In the genomic region with DNA sequence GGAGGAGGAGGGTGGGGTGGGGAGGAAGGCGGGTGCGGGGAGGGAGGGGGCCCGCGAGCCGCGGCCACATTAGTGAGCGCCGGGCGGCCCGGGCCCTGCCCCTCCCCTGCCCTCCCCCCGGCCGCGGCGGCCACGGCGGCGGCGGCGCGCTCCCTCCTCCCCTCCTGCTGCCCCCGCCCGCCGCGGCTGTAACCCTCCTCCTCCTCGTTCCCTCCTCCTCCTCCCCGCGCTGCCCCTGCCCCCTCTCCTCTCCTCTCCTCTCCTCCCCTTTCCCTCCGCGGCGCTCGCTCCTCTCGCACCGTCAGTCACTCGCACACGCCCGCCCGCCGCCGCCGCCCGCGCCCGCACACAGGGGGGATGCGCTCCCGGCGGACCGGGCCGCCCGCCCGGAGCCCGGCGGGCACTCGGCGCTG, we compare ENCODE assay signal across 8 mouse cellular contexts. TPM values are rescaled to one million over a fixed set of nuclear protein-coding genes. Genes with fewer than 3 reads are reported as not detected.
DNase-seq lines count a peak whose midpoint lies in the region; ATAC-seq and TF ChIP-seq lines count a peak whose summit lies in the region.

No protein-coding gene starts in this region.

- no peaks in the 10 kb centered on the region for H3K27me3 ChIP-seq in C2C12 (ENCODE audit: control insufficient read depth, insufficient read depth, insufficient read length)
- H3K27me3 ChIP-seq in erythroblast, embryonic 14.5 days (ENCODE audit: control insufficient read depth), result no peaks in the 10 kb centered on the region
- H3K27me3 ChIP-seq in heart, embryonic 12.5 days (replicated peaks), result no peaks in the 10 kb centered on the region
- H3K27me3 ChIP-seq in kidney, postnatal 0 days (ENCODE audit: insufficient read depth, low read length), result no peaks in the 10 kb centered on the region
- no peaks in the 10 kb centered on the region for H3K27me3 ChIP-seq in liver, embryonic 13.5 days

- H3K4me3 ChIP-seq in C2C12 (ENCODE audit: insufficient read depth, poor library complexity, severe bottlenecking), result peak overlapping the region; percentile 94
- H3K4me3 ChIP-seq in erythroblast, embryonic 14.5 days (replicated peaks), result peak overlapping the region; percentile 98
- peak overlapping the region; percentile 79 for H3K4me3 ChIP-seq in heart, embryonic 12.5 days
- peak overlapping the region; percentile 97 for H3K4me3 ChIP-seq in kidney, postnatal 0 days (replicated peaks; ENCODE audit: low read depth, low read length)
- peak overlapping the region; percentile 100 for H3K4me3 ChIP-seq in liver, embryonic 13.5 days (replicated peaks)

- no peaks in the 10 kb centered on the region for H3K9me3 ChIP-seq in erythroblast, embryonic 14.5 days (ENCODE audit: control insufficient read depth, low read length)
- H3K9me3 ChIP-seq in heart, embryonic 12.5 days (replicated peaks), result no peaks in the 10 kb centered on the region
- H3K9me3 ChIP-seq in kidney, postnatal 0 days (replicated peaks; ENCODE audit: low read length), result no peaks in the 10 kb centered on the region
- no peaks in the 10 kb centered on the region for H3K9me3 ChIP-seq in liver, embryonic 13.5 days (replicated peaks)

- peaks cover 43% of the 10 kb centered on the region for H3K4me1 ChIP-seq in erythroblast, embryonic 14.5 days (ENCODE audit: control insufficient read depth)
- peaks cover 9% of the 10 kb centered on the region for H3K4me1 ChIP-seq in heart, embryonic 12.5 days (replicated peaks)
- 0 out of 2 replicates have a peak, but pooled peaks cover 3% of the 10 kb centered on the region for H3K4me1 ChIP-seq in kidney, postnatal 0 days (replicated peaks; ENCODE audit: insufficient read depth, low read length)
- H3K4me1 ChIP-seq in liver, embryonic 13.5 days (replicated peaks), result peaks cover 42% of the 10 kb centered on the region

- ATAC-seq in heart, embryonic 12.5 days (ENCODE audit: insufficient number of reproducible peaks, low FRiP score), result peak; percentile 79
- peak; percentile 69 for ATAC-seq in kidney, postnatal 0 days (replicated peaks; ENCODE audit: low FRiP score, low read depth)
- peak; percentile 65 for ATAC-seq in liver, embryonic 13.5 days (ENCODE audit: low read depth)

- H3K27ac ChIP-seq in heart, embryonic 12.5 days (ENCODE audit: poor library complexity, severe bottlenecking), result peak overlapping the region; percentile 100
- peak overlapping the region; percentile 100 for H3K27ac ChIP-seq in kidney, postnatal 0 days
- peak overlapping the region; percentile 100 for H3K27ac ChIP-seq in liver, embryonic 13.5 days

- peak; percentile 94 for DNase-seq in brain, adult 2 months (ENCODE audit: low read depth, low spot score)
- peak; percentile 97 for DNase-seq in kidney, postnatal 0 days (ENCODE audit: low spot score)
- DNase-seq in liver, embryonic 13.5 days, result peak; percentile 79
- peak; percentile 86 for DNase-seq in neural tube, embryonic 10.5 days (ENCODE audit: extremely low spot score, low spot score)
- DNase-seq in testis, postnatal 10 days (ENCODE audit: low spot score), result peak; percentile 93

- TF ChIP-seq CTCF in C2C12 (IDR thresholded peaks at IDR 0.05; ENCODE audit: control insufficient read depth, insufficient read depth, insufficient read length), result no peak
- no peak for TF ChIP-seq CTCF in kidney, postnatal 0 days (IDR thresholded peaks at IDR 0.05; ENCODE audit: low read depth)

- peaks cover 21% of the 10 kb centered on the region for H3K36me3 ChIP-seq in C2C12 (ENCODE audit: control insufficient read depth, insufficient read depth)
- H3K36me3 ChIP-seq in erythroblast, embryonic 14.5 days (ENCODE audit: control insufficient read depth), result peaks cover 34% of the 10 kb centered on the region
- H3K36me3 ChIP-seq in heart, embryonic 12.5 days, result no peaks in the 10 kb centered on the region
- no peaks in the 10 kb centered on the region for H3K36me3 ChIP-seq in kidney, postnatal 0 days (ENCODE audit: insufficient read depth, low read length)
- H3K36me3 ChIP-seq in liver, embryonic 13.5 days, result peaks cover 7% of the 10 kb centered on the region

- H3K4me2 ChIP-seq in heart, embryonic 12.5 days, result peak overlapping the region; percentile 58
- H3K4me2 ChIP-seq in kidney, postnatal 0 days (ENCODE audit: low read length), result peak overlapping the region; percentile 58
- peak overlapping the region; percentile 77 for H3K4me2 ChIP-seq in liver, embryonic 13.5 days

- 0% methylated on average over 23 of the region's 54 CpGs for WGBS in heart, embryonic 12.5 days
- 3% methylated on average over 18 of the region's 54 CpGs for WGBS in kidney, postnatal 0 days
- whole genome bisulfite sequencing in liver, embryonic 13.5 days (ENCODE audit: insufficient replicate concordance), result under 1% methylated on average over 14 of the region's 54 CpGs

- peak overlapping the region; percentile 100 for H3K9ac ChIP-seq in heart, embryonic 12.5 days
- H3K9ac ChIP-seq in kidney, postnatal 0 days (ENCODE audit: low read depth, low read length), result peak overlapping the region; percentile 99
- peak overlapping the region; percentile 100 for H3K9ac ChIP-seq in liver, embryonic 13.5 days

- peaks cover 53% of the 10 kb centered on the region for H3K79me2 ChIP-seq in C2C12 (ENCODE audit: control insufficient read depth, insufficient read depth)

- H3K79me3 ChIP-seq in C2C12 (ENCODE audit: low read depth), result peaks cover 39% of the 10 kb centered on the region

- H3ac ChIP-seq in C2C12 (ENCODE audit: control insufficient read depth, insufficient read length, low read depth), result peak overlapping the region; percentile 98

TF ChIP-seq in C2C12, 6 proteins besides CTCF, POLR2A, EP300 and RAD21:
- TF ChIP-seq USF1 (IDR thresholded peaks at IDR 0.05; ENCODE audit: low read depth), result no peak
- TF ChIP-seq MYOD1 (IDR thresholded peaks at IDR 0.05; ENCODE audit: control insufficient read depth, insufficient read length, low read depth), result no peak
- TF ChIP-seq MYOG (IDR thresholded peaks at IDR 0.05; ENCODE audit: control insufficient read depth, extremely low read depth, insufficient read length), result no peak
- TF ChIP-seq CEBPB (IDR thresholded peaks at IDR 0.05; ENCODE audit: low read depth), result no peak
- TF ChIP-seq FOSL1 (IDR thresholded peaks at IDR 0.05; ENCODE audit: insufficient read depth, low read length, poor library complexity, severe bottlenecking), result no peak
- TF ChIP-seq MAX (IDR thresholded peaks at IDR 0.05), result no peak

RNA-seq across cellular contexts. Expression of gene Sp3, which starts 0.6 kb away (rescaled TPM):
- 8.8 TPM for polyA plus RNA-seq in C2C12 (2012; fragmentation: generic; extraction: Trizol)
- polyA plus RNA-seq in erythroblast, embryonic 14.5 days (2012), result 1.0 and 1.1 TPM in 2 replicates
- polyA plus RNA-seq in heart, embryonic 12.5 days (2016; fragmentation: Nextera tagmentation; extraction: Ambion mirVana), result 43.8 and 44.6 TPM in 2 replicates
- 40.5 and 41.3 TPM in 2 replicates for polyA plus RNA-seq in kidney, postnatal 0 days (2015; fragmentation: Nextera tagmentation; extraction: Ambion mirVana)
- 29.6 and 37.6 TPM in 2 replicates for polyA plus RNA-seq in liver, embryonic 13.5 days (2015; fragmentation: Nextera tagmentation; extraction: Ambion mirVana)

RNA-seq across cellular contexts. Expression of gene Gm11084, which starts 6.9 kb away (rescaled TPM):
- not detected for polyA plus RNA-seq in C2C12 (2012; fragmentation: generic; extraction: Trizol)
- not detected in 2 replicates for polyA plus RNA-seq in erythroblast, embryonic 14.5 days (2012)
- polyA plus RNA-seq in heart, embryonic 12.5 days (2016; fragmentation: Nextera tagmentation; extraction: Ambion mirVana), result not detected in 2 replicates
- not detected in 2 replicates for polyA plus RNA-seq in kidney, postnatal 0 days (2015; fragmentation: Nextera tagmentation; extraction: Ambion mirVana)
- not detected in 2 replicates for polyA plus RNA-seq in liver, embryonic 13.5 days (2015; fragmentation: Nextera tagmentation; extraction: Ambion mirVana)

Comparison
In these comparisons a context has a peak if more than half of its experiments do, and no peak if none do; other contexts are left out.
1. Peak in every context shown above with its lines: DNase-seq, ATAC-seq, H3K4me3 ChIP-seq and H3K27ac ChIP-seq.